8 mouse cellular contexts compared by ENCODE assay signal in the genomic region with DNA sequence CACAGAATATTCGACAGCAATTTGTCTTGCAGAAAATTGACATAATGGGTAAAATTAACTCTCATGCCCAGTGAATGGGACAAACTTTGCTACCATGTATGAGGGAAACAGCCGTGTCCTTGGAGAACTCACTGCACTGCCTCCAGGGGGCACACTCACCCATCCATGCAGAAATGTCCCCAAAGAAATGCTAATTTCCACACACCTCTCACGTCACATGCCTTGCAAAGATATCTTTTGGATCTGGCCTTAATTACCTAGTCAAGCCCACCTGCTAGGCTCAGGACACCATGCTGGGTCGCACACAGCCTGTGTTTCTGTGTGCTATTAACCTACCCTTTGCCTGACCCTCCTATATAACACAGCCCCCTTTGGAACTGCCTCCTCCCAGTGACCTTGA.
DNase-seq lines count a peak whose midpoint lies in the region; ATAC-seq lines count a peak whose summit lies in the region.
"Had no signal": no experiment of that assay in that cellular context is flagged by ENCODE, and none has a peak within 500 bp of the region (broad histone marks: within the 10 kb centered on the region; RNA-seq: fewer than 3 reads in every experiment).

No protein-coding gene starts in this region.

- H3K4me3 ChIP-seq in kidney, embryonic 15.5 days (replicated peaks): no peak overlapping the region
- H3K4me3 ChIP-seq: limb, embryonic 13.5 days had no signal

- no peak overlapping the region for H3K9ac ChIP-seq in kidney, embryonic 15.5 days
- H3K9ac ChIP-seq: limb, embryonic 13.5 days had no signal

- H3K27me3 ChIP-seq in kidney, embryonic 15.5 days: no peaks in the 10 kb centered on the region

- WGBS in kidney, embryonic 15.5 days: 58% methylated on average over 4 of the region's 4 CpGs

- no peaks in the 10 kb centered on the region for H3K9me3 ChIP-seq in kidney, embryonic 15.5 days (replicated peaks)
- H3K9me3 ChIP-seq: limb, embryonic 13.5 days had no signal

- ATAC-seq in kidney, embryonic 15.5 days (replicated peaks; ENCODE audit: low FRiP score): no peak
- ATAC-seq in granulocyte monocyte progenitor cell, adult 5-6 weeks (replicated peaks; ENCODE audit: poor library complexity, severe bottlenecking): peak; percentile 46

- no peaks in the 10 kb centered on the region for H3K36me3 ChIP-seq in kidney, embryonic 15.5 days
- H3K36me3 ChIP-seq: limb, embryonic 13.5 days had no signal

- no peak overlapping the region for H3K27ac ChIP-seq in kidney, embryonic 15.5 days
- H3K27ac ChIP-seq: limb, embryonic 13.5 days had no signal

- no peak overlapping the region for H3K4me2 ChIP-seq in kidney, embryonic 15.5 days
- H3K4me2 ChIP-seq: limb, embryonic 13.5 days had no signal

- peak; percentile 9 for DNase-seq in kidney, adult 18-20 months
- peak; percentile 11 to 23 for DNase-seq in CD8-positive naive resting alpha-beta T cell, adult 2 months (ENCODE audit: low read depth in 2 of 2, low spot score in 2 of 2)
- peak; percentile 75 for DNase-seq in R1 (ENCODE audit: low read depth, low spot score)
- peak; percentile 17 for DNase-seq in retina, postnatal 1 day
- DNase-seq in ovary, adult 18-20 months (ENCODE audit: low spot score): no peak

- H3K4me1 ChIP-seq in kidney, embryonic 15.5 days: no peaks in the 10 kb centered on the region
- H3K4me1 ChIP-seq: limb, embryonic 13.5 days had no signal
